Mouse (Mus musculus) bone marrow, adult 2 months (tissue): ENCODE measurements around the gene Mast3. TPM values are rescaled to one million over a fixed set of nuclear protein-coding genes. Genes with fewer than 3 reads are reported as not detected.

Experiments used
- H3K27ac ChIP-seq: fragments of 200-500 bp; 2 replicates; pipeline ENCODE4 v1.5.1; 2012; ENCODE audit warnings: low read depth, mild to moderate bottlenecking, control low read depth, inconsistent platforms, low read length; ENCODE audit not compliant: control insufficient read depth, poor library complexity, insufficient read depth
- H3K4me1 ChIP-seq: fragments of 200-500 bp; 2 replicates; pipeline ENCODE4 v1.6.1; 2011; ENCODE audit warnings: low read length; ENCODE audit not compliant: control insufficient read depth, insufficient read depth
- H3K4me3 ChIP-seq: fragments of 200-500 bp; replicated peaks from 2 replicates; pipeline ENCODE3; 2011; ENCODE audit warnings: mild to moderate bottlenecking, low read depth, low read length, control low read depth; ENCODE audit not compliant: control insufficient read depth
- CTCF ChIP-seq: fragments of 200-500 bp; IDR thresholded peaks from 2 replicates; pipeline ENCODE4 v1.5.1; 2011; ENCODE audit warnings: low read length, control low read depth; ENCODE audit not compliant: control insufficient read depth, insufficient read depth
- POLR2A ChIP-seq: fragments of 200-500 bp; IDR thresholded peaks from 2 replicates; pipeline ENCODE4 v1.6.1; 2011; ENCODE audit warnings: low read depth, mild to moderate bottlenecking, control low read depth, low read length, borderline replicate concordance; ENCODE audit not compliant: control insufficient read depth
- WGBS: fragments of 180-500 bp; shearing (Covaris S2); methylation state at CpG from one replicate; pipeline ENCODE4 v1.1.7; 2018; 5-methylcytosine and 5-hydroxymethylcytosine counted together
- polyA plus RNA-seq: library from polyadenylated mRNA; stranded (reverse); fragments of >200 nt; gene quantifications from 2 replicates; pipeline ENCODE4 v1.2.4, GENCODE M21; 2011; ENCODE audit warnings: low replicate concordance; ENCODE audit not compliant: missing spikeins, insufficient read depth, insufficient read length

The Mast3 gene
- polyA plus RNA-seq, 1 experiment: 70.7 TPM

DNA sequence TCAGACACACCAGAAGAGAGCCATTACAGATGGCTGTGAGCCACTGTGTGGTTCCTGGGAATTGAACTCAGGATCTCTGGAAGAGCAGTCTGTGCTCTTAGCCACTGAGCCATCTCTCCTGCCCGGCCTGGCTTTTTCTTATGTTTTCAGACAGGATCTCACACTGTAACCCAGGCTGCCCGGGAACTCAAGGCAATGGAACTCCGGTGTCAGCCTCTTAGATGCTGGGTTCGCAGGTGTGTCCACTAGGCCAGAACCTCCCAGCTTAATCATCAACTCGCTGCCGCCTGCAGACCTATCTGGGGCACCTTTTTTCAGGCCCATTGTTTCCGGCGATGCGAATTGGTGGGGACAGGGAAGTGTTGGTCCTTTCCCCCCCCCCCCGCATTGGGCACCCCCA lies 35.7 kb upstream of the Mast3 start:
- 53% methylated on average over 10 of the region's 10 CpGs for WGBS
- H3K4me1 ChIP-seq: peaks cover 5% of the 10 kb centered on the region
- H3K4me3 ChIP-seq: no peak overlapping the region
- TF ChIP-seq CTCF: no peak
- no peak for TF ChIP-seq POLR2A
- H3K27ac ChIP-seq: peak overlapping the region; percentile 93

GRCm38 (mm10) chr8:70839408-70840351 lies 34.8 kb upstream of the Mast3 start, which contains the start of gene Arrdc2:
Gene Arrdc2, minus strand, starts transcription at chr8:70839720.
- TF ChIP-seq CTCF: no peak
- peak; percentile 99 for TF ChIP-seq POLR2A
- 2% methylated on average over 55 of the region's 55 CpGs for WGBS
- Histone ChIP-seq H3K4me1 (peaks cover 5% of the 10 kb centered on the region), H3K4me3 (peak within 1 kb of the TSS; percentile 79), H3K27ac (peak within 1 kb of the TSS; percentile 93)

DNA sequence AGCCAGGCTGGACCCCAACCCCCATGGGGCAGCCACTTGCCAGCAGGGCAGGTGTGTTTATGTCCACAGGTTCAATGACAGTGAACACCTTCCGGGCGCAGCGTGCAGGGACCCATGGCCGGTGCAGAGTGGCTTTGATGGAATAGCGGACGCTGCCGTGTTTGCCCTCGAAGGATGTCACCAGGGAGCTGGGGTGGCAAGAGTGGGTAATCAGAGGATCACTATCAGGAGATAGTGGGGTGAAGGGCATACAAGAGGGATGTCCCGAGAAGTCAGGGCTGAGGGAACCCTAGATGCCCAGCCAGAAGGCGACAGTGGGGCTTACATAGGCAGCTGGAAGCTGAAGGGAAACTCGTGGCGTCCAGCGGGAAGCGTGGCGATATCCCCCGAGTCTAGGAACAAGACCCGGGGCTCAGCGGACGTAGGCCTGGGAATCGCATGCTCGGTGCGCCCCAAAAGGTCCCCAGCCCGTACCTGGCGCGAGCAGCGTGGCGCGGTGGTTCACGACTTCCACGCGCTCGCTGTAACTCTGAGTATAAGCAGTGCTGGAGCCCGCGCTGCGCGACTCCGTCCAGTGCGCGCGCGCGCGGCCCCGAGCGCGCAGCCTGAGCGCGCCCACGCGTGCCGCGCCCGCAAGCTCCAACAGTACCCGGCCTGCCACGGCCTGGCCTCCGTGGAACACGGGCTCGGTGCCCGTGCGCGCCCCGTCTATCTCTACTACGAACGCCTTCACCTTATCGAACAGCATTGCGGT lies 34.0 kb upstream of the Mast3 start:
- TF ChIP-seq POLR2A (peak; percentile 24; the same call in 1 of the 2 replicates), CTCF (no peak)
- Histone ChIP-seq H3K4me1 (peaks cover 3% of the 10 kb centered on the region), H3K4me3 (peak overlapping the region; percentile 79), H3K27ac (peak overlapping the region; percentile 92)
- 2% methylated on average over 66 of the region's 66 CpGs for WGBS

- WGBS: 91% methylated on average over 12 of the region's 12 CpGs
- no peak overlapping the region for H3K27ac ChIP-seq
- no peak for TF ChIP-seq POLR2A
- TF ChIP-seq CTCF: no peak
- H3K4me3 ChIP-seq: no peak overlapping the region
- peaks cover 2% of the 10 kb centered on the region for H3K4me1 ChIP-seq
Measured at GRCm38 (mm10) chr8:70836666-70837065, 31.8 kb upstream of the Mast3 start.

DNA sequence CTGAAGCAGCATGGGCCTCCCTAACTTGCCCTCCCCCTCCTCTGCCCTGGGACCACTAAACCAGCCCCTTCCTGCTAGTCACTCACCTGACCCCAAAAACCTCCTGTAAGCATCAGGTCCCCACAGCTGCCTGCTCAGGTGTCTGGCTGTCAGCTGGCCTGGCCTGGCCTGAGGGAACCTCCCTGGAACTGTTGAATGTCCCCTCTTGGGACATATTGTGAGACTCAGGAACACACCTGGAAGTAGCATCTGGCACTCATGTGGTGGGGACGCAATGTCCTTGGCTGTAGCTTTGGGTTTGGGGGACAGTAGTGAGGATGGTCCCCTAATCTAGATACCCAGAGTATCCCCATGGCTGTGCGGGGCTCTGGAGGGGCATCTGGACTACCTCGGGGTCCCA lies 29.2 kb upstream of the Mast3 start:
- Histone ChIP-seq H3K4me3 (no peak overlapping the region), H3K27ac (no peak overlapping the region), H3K4me1 (peaks cover 2% of the 10 kb centered on the region)
- TF ChIP-seq CTCF: no peak
- TF ChIP-seq POLR2A: no peak
- WGBS: 95% methylated on average over 3 of the region's 3 CpGs

DNA sequence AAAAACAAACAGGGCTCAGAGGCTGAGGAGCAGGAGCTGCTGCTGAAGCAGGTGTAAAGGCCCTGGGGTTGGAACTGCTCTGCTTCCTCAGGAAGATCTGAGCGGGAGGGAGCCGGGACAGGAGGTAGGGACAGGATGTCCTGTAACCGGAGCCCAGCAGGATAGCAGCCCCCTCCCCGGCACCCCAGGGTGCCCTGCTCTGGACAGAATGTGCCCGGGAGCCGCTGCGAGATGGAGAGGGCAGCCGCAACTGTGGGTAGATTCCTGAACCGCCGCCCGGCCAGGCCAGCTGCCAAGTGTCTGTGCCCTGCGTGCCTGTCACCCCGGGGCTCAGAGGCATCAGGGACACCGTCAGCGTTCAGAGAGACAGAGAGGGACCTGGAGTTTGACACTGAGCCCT lies 28.7 kb upstream of the Mast3 start:
- Histone ChIP-seq H3K4me1 (peaks cover under 1% of the 10 kb centered on the region), H3K4me3 (no peak overlapping the region), H3K27ac (peak overlapping the region; percentile 53)
- 37% methylated on average over 15 of the region's 15 CpGs for WGBS
- TF ChIP-seq POLR2A (no peak), CTCF (no peak)

- 17% methylated on average over 9 of the region's 9 CpGs for WGBS
- TF ChIP-seq CTCF (no peak), POLR2A (no peak)
- H3K4me3 ChIP-seq: no peak overlapping the region
- H3K4me1 ChIP-seq: no peaks in the 10 kb centered on the region
- peak overlapping the region; percentile 53 for H3K27ac ChIP-seq
Measured at GRCm38 (mm10) chr8:70833018-70833482, 28.2 kb upstream of the Mast3 start.

GRCm38 (mm10) chr8:70832371-70832770 lies 27.5 kb upstream of the Mast3 start:
- no peak overlapping the region for H3K27ac ChIP-seq
- H3K4me1 ChIP-seq: no peaks in the 10 kb centered on the region

More at GRCm38 (mm10) chr8:70832371-70832770, 27.5 kb upstream of the Mast3 start:
- TF ChIP-seq POLR2A (no peak), CTCF (no peak)
- 78% methylated on average over 11 of the region's 11 CpGs for WGBS
- H3K4me3 ChIP-seq: no peak overlapping the region
